Mouse (Mus musculus): ENCODE results near the gene Gm10309. TPM values are rescaled to one million over a fixed set of nuclear protein-coding genes. Genes with fewer than 3 reads are reported as not detected.

Gene Gm10309
- under 1 TPM; 0.16 to 0.87 TPM for polyA plus RNA-seq (2017; shearing (Covaris generic))

DNA sequence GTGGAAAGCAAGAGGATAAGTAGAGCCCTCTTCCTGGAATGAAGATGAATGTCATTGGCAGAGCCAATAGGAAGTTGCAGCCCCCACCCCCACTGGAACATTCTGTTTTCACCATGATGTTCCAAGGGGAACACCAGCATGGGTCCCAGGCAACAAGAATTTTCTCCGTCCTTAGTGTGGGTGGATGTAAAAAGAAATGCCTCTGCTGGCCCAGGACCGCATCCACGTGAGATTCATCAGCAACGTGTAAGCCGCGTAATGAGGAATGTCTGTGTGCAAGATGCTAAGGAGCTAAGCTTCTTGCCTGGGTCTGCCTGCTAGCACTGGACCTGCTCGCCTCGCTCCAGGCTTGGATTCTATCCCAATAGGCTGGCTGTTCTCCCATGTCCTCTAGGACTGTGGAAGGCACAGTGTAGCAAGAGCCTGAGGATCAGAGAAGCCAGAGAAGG lies at the start of gene Gm10309:
Gene Gm10309, minus strand, starts transcription at position 50 of the 449 bp plus-strand sequence.

Other genes starting within 250 kb of the Gm10309 start
- gene Epas1, start 248.5 kb upstream of the Gm10309 start, polyA plus RNA-seq (2017; shearing (Covaris generic)): 10 to 100 TPM in 1 of 2 experiments, 1 to 10 TPM in 1; 1.5 to 11.5 TPM

All from activated CD4-positive, CD25-positive, alpha-beta regulatory T cell (primary cell).